Mouse (Mus musculus): ENCODE results near the gene Focad. TPM values are rescaled to one million over a fixed set of nuclear protein-coding genes. Genes with fewer than 3 reads are reported as not detected.

Gene Focad
- total RNA-seq, 1 experiment = 14.7 TPM

DNA sequence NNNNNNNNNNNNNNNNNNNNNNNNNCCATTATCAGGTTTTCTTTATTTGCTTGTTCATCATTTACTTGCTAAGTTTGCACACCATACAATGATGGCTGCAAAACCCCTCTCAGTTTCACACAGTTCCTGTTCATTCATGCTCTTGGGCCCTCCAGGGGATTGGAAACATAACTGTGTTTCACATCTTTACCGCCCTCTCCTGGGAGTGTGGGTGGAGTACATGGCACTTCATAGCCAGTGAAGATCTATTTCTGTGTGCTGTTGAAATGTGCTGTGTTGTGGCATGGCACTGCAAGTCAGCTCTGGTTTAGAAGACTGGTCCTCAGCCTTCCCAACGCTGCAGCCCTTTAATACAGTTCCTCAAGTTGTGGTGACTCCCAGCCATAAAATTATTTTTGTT lies 262.2 kb downstream of the Focad start:
- DNase-seq (ENCODE audit: low read depth, low spot score) = peak; percentile 22
- Histone ChIP-seq H3K27ac (ENCODE audit: insufficient read depth, low read depth, low read length, poor library complexity, severe bottlenecking) (no peak overlapping the region), H3K36me3 (ENCODE audit: control insufficient read depth, insufficient read depth, low read length, poor library complexity, severe bottlenecking) (no peaks in the 10 kb centered on the region), H3K9me3 (ENCODE audit: control insufficient read depth, insufficient read depth, low read depth, low read length) (no peaks in the 10 kb centered on the region), H3K4me1 (ENCODE audit: control insufficient read depth in 2 of 2, insufficient read depth in 2 of 2, low read length in 2 of 2, poor library complexity in 1 of 2) (no peaks in the 10 kb centered on the region), H3K9ac (ENCODE audit: insufficient read depth, low read depth, low read length, poor library complexity, severe bottlenecking) (no peak overlapping the region), H3K4me3 (ENCODE audit: insufficient read depth in 1 of 2, low read depth in 1 of 2, low read length in 2 of 2, poor library complexity in 1 of 2, severe bottlenecking in 1 of 2) (no peak overlapping the region)
- in situ Hi-C loops (cut with MboI; ENCODE audit: low sequenced_read_pairs in 2 of 2, unreplicated experiment in 2 of 2) = no loop called here
- TF ChIP-seq ZC3H11A (IDR thresholded peaks at IDR 0.05; ENCODE audit: borderline replicate concordance, low read depth, low read length) (no peak), HCFC1 (IDR thresholded peaks at IDR 0.05; ENCODE audit: borderline replicate concordance, insufficient read depth, low read length) (no peak), CHD2 (IDR thresholded peaks at IDR 0.05; ENCODE audit: low read depth, low read length) (no peak), ZNF384 (IDR thresholded peaks at IDR 0.05; ENCODE audit: low read depth, low read length) (no peak), MAFK (IDR thresholded peaks at IDR 0.05; ENCODE audit: insufficient read depth, low read depth, low read length) (no peak)

DNA sequence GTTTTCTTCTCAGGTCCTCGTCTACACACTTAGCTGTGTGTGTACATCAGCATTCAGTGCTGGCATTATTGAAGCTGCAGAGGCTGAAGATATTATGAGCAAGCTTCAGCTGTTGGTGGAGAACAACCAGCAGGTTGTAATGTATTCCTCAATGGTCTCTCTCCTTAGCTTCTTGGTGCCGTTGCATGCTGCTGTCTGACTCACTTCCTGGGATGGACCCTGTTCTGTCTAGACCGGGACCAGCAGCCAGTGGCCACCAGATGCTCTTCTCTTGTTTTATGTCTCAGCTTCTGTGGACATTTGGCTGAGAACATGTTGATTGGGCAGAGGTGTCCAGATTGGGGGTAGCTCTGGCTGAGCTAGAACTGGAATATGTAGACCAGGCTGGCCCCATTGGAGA lies 263.0 kb downstream of the Focad start:
- Histone ChIP-seq H3K4me1 (ENCODE audit: control insufficient read depth in 2 of 2, insufficient read depth in 2 of 2, low read length in 2 of 2, poor library complexity in 1 of 2) (no peaks in the 10 kb centered on the region), H3K27ac (ENCODE audit: insufficient read depth, low read depth, low read length, poor library complexity, severe bottlenecking) (no peak overlapping the region), H3K9ac (ENCODE audit: insufficient read depth, low read depth, low read length, poor library complexity, severe bottlenecking) (no peak overlapping the region), H3K36me3 (ENCODE audit: control insufficient read depth, insufficient read depth, low read length, poor library complexity, severe bottlenecking) (no peaks in the 10 kb centered on the region), H3K9me3 (ENCODE audit: control insufficient read depth, insufficient read depth, low read depth, low read length) (no peaks in the 10 kb centered on the region), H3K4me3 (ENCODE audit: insufficient read depth in 1 of 2, low read depth in 1 of 2, low read length in 2 of 2, poor library complexity in 1 of 2, severe bottlenecking in 1 of 2) (no peak overlapping the region)
- TF ChIP-seq HCFC1 (IDR thresholded peaks at IDR 0.05; ENCODE audit: borderline replicate concordance, insufficient read depth, low read length) (no peak), MAFK (IDR thresholded peaks at IDR 0.05; ENCODE audit: insufficient read depth, low read depth, low read length) (no peak), ZNF384 (IDR thresholded peaks at IDR 0.05; ENCODE audit: low read depth, low read length) (no peak), ZC3H11A (IDR thresholded peaks at IDR 0.05; ENCODE audit: borderline replicate concordance, low read depth, low read length) (no peak), CHD2 (IDR thresholded peaks at IDR 0.05; ENCODE audit: low read depth, low read length) (no peak)
- in situ Hi-C loops (cut with MboI; ENCODE audit: low sequenced_read_pairs in 2 of 2, unreplicated experiment in 2 of 2) = no loop called here
- no peak for DNase-seq (ENCODE audit: low read depth, low spot score)

DNA sequence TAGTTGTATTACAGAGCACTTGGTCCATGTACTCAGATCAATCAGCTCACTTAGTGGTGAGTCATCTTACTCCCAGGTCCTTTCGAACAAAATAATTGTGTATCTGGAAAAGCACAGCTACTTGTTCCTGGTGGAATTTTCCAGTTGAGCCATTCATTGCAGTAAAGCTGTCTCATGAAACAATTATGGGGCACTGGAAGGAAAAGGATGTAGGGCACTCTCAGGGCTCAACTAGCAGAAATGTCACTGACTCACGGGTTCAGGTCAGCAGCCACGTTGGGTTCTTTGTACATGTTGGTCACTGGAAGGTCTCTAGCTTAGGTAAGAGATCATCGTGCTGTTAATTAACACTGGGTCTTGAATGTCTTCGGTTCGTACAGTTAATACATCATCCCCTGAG lies 275.5 kb downstream of the Focad start:
- no peak for DNase-seq (ENCODE audit: low read depth, low spot score)
- Histone ChIP-seq H3K4me3 (ENCODE audit: insufficient read depth in 1 of 2, low read depth in 1 of 2, low read length in 2 of 2, poor library complexity in 1 of 2, severe bottlenecking in 1 of 2) (no peak overlapping the region), H3K4me1 (ENCODE audit: control insufficient read depth in 2 of 2, insufficient read depth in 2 of 2, low read length in 2 of 2, poor library complexity in 1 of 2) (no peaks in the 10 kb centered on the region), H3K27ac (ENCODE audit: insufficient read depth, low read depth, low read length, poor library complexity, severe bottlenecking) (no peak overlapping the region), H3K36me3 (ENCODE audit: control insufficient read depth, insufficient read depth, low read length, poor library complexity, severe bottlenecking) (no peaks in the 10 kb centered on the region), H3K9ac (ENCODE audit: insufficient read depth, low read depth, low read length, poor library complexity, severe bottlenecking) (no peak overlapping the region), H3K9me3 (ENCODE audit: control insufficient read depth, insufficient read depth, low read depth, low read length) (no peaks in the 10 kb centered on the region)
- TF ChIP-seq HCFC1 (IDR thresholded peaks at IDR 0.05; ENCODE audit: borderline replicate concordance, insufficient read depth, low read length) (no peak), ZC3H11A (IDR thresholded peaks at IDR 0.05; ENCODE audit: borderline replicate concordance, low read depth, low read length) (no peak), MAFK (IDR thresholded peaks at IDR 0.05; ENCODE audit: insufficient read depth, low read depth, low read length) (no peak), ZNF384 (IDR thresholded peaks at IDR 0.05; ENCODE audit: low read depth, low read length) (no peak), CHD2 (IDR thresholded peaks at IDR 0.05; ENCODE audit: low read depth, low read length) (no peak)
- in situ Hi-C loops (cut with MboI; ENCODE audit: low sequenced_read_pairs in 2 of 2, unreplicated experiment in 2 of 2) = no loop called here

DNA sequence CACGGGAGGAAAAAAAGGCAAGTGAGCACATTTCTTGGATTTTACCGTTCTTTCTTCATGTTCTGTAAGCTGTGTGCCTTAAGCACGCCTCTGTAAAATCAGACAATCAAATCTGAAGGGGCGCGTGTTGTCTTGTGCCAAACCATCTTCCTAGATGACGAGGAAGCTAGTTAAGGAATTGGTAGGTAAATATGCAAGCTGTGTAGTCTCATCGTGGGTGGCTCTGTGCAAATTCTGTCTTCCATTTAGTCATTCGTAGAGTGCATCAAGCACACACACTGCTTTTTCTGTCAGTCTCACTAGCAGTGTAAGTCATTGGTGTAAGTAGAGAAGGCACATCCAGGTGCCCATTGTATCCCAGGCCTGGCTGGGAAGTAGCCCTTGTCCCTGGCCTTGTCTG lies 276.4 kb downstream of the Focad start:
- Histone ChIP-seq H3K27ac (ENCODE audit: insufficient read depth, low read depth, low read length, poor library complexity, severe bottlenecking) (no peak overlapping the region), H3K4me3 (ENCODE audit: insufficient read depth in 1 of 2, low read depth in 1 of 2, low read length in 2 of 2, poor library complexity in 1 of 2, severe bottlenecking in 1 of 2) (no peak overlapping the region), H3K36me3 (ENCODE audit: control insufficient read depth, insufficient read depth, low read length, poor library complexity, severe bottlenecking) (no peaks in the 10 kb centered on the region), H3K4me1 (ENCODE audit: control insufficient read depth in 2 of 2, insufficient read depth in 2 of 2, low read length in 2 of 2, poor library complexity in 1 of 2) (no peaks in the 10 kb centered on the region), H3K9me3 (ENCODE audit: control insufficient read depth, insufficient read depth, low read depth, low read length) (no peaks in the 10 kb centered on the region), H3K9ac (ENCODE audit: insufficient read depth, low read depth, low read length, poor library complexity, severe bottlenecking) (no peak overlapping the region)
- TF ChIP-seq ZNF384 (IDR thresholded peaks at IDR 0.05; ENCODE audit: low read depth, low read length) (no peak), ZC3H11A (IDR thresholded peaks at IDR 0.05; ENCODE audit: borderline replicate concordance, low read depth, low read length) (no peak), MAFK (IDR thresholded peaks at IDR 0.05; ENCODE audit: insufficient read depth, low read depth, low read length) (no peak), HCFC1 (IDR thresholded peaks at IDR 0.05; ENCODE audit: borderline replicate concordance, insufficient read depth, low read length) (no peak), CHD2 (IDR thresholded peaks at IDR 0.05; ENCODE audit: low read depth, low read length) (no peak)
- DNase-seq (ENCODE audit: low read depth, low spot score) = no peak
- in situ Hi-C loops (cut with MboI; ENCODE audit: low sequenced_read_pairs in 2 of 2, unreplicated experiment in 2 of 2) = no loop called here
